Mouse (Mus musculus): ENCODE data around the gene Gm20721.

DNA sequence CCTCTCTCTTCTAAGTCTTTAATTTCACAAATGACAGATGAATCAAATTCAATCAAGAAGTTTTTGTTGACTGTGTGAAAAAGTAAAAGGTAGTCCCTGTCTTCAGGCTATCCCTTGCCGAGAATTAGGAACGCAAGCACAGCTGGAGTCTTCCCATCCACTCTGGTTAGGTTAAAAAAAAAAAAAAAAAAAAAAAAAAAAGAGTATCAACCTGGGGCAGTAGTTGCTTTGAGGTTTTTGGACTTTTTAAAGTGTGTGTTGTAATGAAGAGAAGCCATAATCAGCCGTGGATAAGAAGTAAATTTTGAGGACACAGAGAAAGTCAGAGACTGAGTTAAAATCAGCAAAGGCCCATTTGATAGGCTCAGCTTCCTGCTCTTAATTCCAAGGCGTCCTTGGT lies 20.5 kb downstream of the Gm20721 start:
- TF ChIP-seq CTCF (IDR thresholded peaks at IDR 0.05; ENCODE audit: insufficient read depth, low read depth, low read length) = no peak
- no peak for TF ChIP-seq POLR2A (IDR thresholded peaks at IDR 0.05; ENCODE audit: insufficient read depth, low read depth, low read length)
